Mouse (Mus musculus): ENCODE data around the gene Cdh20. TPM values are rescaled to one million over a fixed set of nuclear protein-coding genes. Genes with fewer than 3 reads are reported as not detected.

Cdh20 gene
- polyA plus RNA-seq, 1 experiment from 2014 or later = 4.1 TPM

GRCm38 (mm10) chr1:104987526-104987925, 219.2 kb downstream of the Cdh20 start:
- H3K27me3 ChIP-seq (ENCODE audit: control insufficient read depth, insufficient read depth, low read depth, low read length) = no peaks in the 10 kb centered on the region
- 91% methylated on average over 16 of the region's 16 CpGs for WGBS

DNA sequence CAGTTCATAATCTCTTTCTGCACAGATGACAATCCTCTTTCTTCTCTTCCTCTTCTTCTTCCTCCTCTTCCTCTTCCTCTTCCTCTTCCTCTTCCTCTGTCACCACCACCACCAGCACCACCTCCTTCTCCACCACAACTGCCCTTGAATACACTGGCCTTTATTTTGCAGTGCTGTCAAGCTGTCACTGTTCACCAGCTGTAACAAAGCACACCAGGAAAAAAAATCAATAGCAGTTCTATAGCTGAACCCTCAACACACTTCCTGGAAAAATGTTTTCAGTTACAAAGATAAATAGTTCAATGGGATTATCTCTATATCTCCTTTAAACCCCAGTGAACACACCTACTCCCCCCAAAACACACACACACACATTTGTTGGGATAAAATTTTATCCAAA, 224.1 kb downstream of the Cdh20 start:
- Histone ChIP-seq H3K27ac (ENCODE audit: low read length) (no peak overlapping the region), H3K4me1 (ENCODE audit: control insufficient read depth, insufficient read depth, low read length) (no peaks in the 10 kb centered on the region; the same call in 1 of the 2 replicates), H3K4me2 (ENCODE audit: low read length) (no peak overlapping the region), H3K27me3 (ENCODE audit: control insufficient read depth, insufficient read depth, low read depth, low read length) (no peaks in the 10 kb centered on the region), H3K9ac (ENCODE audit: low read depth, low read length) (no peak overlapping the region), H3K36me3 (ENCODE audit: control insufficient read depth, insufficient read depth, low read length) (no peaks in the 10 kb centered on the region), H3K4me3 (ENCODE audit: low read depth, low read length) (no peak overlapping the region), H3K9me3 (replicated peaks; ENCODE audit: control insufficient read depth, low read length, poor library complexity, severe bottlenecking) (no peaks in the 10 kb centered on the region)
- no peak for ATAC-seq

More at GRCm38 (mm10) chr1:104987526-104987925, 219.2 kb downstream of the Cdh20 start:
- no peak overlapping the region for H3K9ac ChIP-seq (ENCODE audit: low read depth, low read length)
- no peak overlapping the region for H3K4me3 ChIP-seq (ENCODE audit: low read depth, low read length)
- H3K9me3 ChIP-seq (replicated peaks; ENCODE audit: control insufficient read depth, low read length, poor library complexity, severe bottlenecking) = no peaks in the 10 kb centered on the region
- H3K4me1 ChIP-seq (ENCODE audit: control insufficient read depth, insufficient read depth, low read length) = no peaks in the 10 kb centered on the region
- no peak for ATAC-seq
- no peak overlapping the region for H3K4me2 ChIP-seq (ENCODE audit: low read length)
- H3K36me3 ChIP-seq (ENCODE audit: control insufficient read depth, insufficient read depth, low read length) = no peaks in the 10 kb centered on the region
- no peak overlapping the region for H3K27ac ChIP-seq (ENCODE audit: low read length)

DNA sequence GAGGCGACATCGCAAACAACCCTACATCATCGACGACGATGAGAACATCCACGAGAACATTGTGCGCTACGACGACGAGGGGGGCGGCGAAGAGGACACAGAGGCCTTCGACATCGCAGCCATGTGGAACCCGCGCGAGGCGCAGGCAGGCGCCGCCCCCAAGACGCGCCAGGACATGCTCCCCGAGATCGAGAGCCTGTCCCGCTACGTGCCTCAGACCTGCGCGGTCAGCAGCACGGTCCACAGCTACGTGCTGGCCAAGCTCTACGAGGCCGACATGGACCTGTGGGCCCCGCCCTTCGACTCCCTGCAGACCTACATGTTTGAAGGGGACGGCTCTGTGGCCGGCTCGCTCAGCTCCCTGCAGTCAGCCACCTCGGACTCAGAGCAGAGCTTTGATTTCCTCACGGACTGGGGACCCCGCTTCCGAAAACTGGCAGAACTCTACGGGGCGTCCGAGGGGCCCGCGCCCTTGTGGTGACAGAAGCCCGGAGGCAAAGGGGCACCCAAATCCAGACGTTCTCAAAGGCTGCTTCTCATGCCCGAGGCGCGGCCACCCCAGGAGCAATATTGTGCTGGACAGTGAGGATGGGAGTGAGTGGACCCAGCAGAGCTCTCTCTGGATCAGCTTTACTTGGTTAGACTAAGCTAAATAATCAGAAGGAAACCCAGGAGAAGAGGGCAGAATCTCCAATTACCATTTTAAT, 225.7 kb downstream of the Cdh20 start:
- Histone ChIP-seq H3K27ac (ENCODE audit: low read length) (no peak overlapping the region), H3K4me3 (ENCODE audit: low read depth, low read length) (peak overlapping the region; percentile 46), H3K27me3 (ENCODE audit: control insufficient read depth, insufficient read depth, low read depth, low read length) (no peaks in the 10 kb centered on the region), H3K36me3 (ENCODE audit: control insufficient read depth, insufficient read depth, low read length) (no peaks in the 10 kb centered on the region), H3K4me2 (ENCODE audit: low read length) (peak overlapping the region; percentile 80), H3K9me3 (replicated peaks; ENCODE audit: control insufficient read depth, low read length, poor library complexity, severe bottlenecking) (no peaks in the 10 kb centered on the region), H3K4me1 (ENCODE audit: control insufficient read depth, insufficient read depth, low read length) (no peaks in the 10 kb centered on the region; the same call in 1 of the 2 replicates), H3K9ac (ENCODE audit: low read depth, low read length) (peak overlapping the region; percentile 71)
- WGBS = 8% methylated on average over 51 of the region's 51 CpGs
- ATAC-seq = peak; percentile 90

- Histone ChIP-seq H3K9me3 (replicated peaks; ENCODE audit: control insufficient read depth, low read length, poor library complexity, severe bottlenecking) (no peaks in the 10 kb centered on the region), H3K9ac (ENCODE audit: low read depth, low read length) (no peak overlapping the region), H3K27ac (ENCODE audit: low read length) (no peak overlapping the region), H3K4me1 (ENCODE audit: control insufficient read depth, insufficient read depth, low read length) (no peaks in the 10 kb centered on the region; the same call in 1 of the 2 replicates), H3K36me3 (ENCODE audit: control insufficient read depth, insufficient read depth, low read length) (no peaks in the 10 kb centered on the region), H3K4me2 (ENCODE audit: low read length) (peak overlapping the region; percentile 80; the same call in 1 of the 2 replicates), H3K4me3 (ENCODE audit: low read depth, low read length) (peak overlapping the region; percentile 46; the same call in 1 of the 2 replicates), H3K27me3 (ENCODE audit: control insufficient read depth, insufficient read depth, low read depth, low read length) (no peaks in the 10 kb centered on the region)
- WGBS = 57% methylated on average over 3 of the region's 3 CpGs
- ATAC-seq = 0 out of 2 replicates have a peak, but pooled peaks have one; percentile 37
These were observed 226.3 kb downstream of the Cdh20 start for GRCm38 (mm10) chr1:104994612-104994986.

DNA sequence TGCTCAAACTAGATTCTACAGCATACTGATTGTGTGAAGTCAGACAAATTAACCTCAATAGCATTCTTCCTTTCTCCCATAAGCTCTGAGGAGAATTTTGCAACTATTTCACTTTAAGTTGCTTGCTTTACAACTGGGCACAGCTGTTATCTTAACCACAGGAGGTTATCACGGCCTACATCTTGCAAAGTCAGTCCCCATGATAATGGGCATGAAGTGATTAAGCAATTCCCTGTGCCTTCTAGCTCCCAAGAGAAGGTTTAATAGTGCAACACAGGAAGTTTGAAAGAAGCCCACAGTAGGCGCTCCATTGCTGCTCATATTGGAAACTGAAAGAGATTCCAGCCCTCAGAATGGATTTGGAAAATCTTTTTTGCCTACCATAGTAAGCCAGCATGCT, 229.5 kb downstream of the Cdh20 start:
- H3K4me2 ChIP-seq (ENCODE audit: low read length) = no peak overlapping the region
- no peak overlapping the region for H3K27ac ChIP-seq (ENCODE audit: low read length)
- WGBS = 65% methylated on average over 2 of the region's 2 CpGs
- H3K4me1 ChIP-seq (ENCODE audit: control insufficient read depth, insufficient read depth, low read length) = no peaks in the 10 kb centered on the region; the same call in 1 of the 2 replicates
- no peak for ATAC-seq
- H3K36me3 ChIP-seq (ENCODE audit: control insufficient read depth, insufficient read depth, low read length) = no peaks in the 10 kb centered on the region
- no peak overlapping the region for H3K9ac ChIP-seq (ENCODE audit: low read depth, low read length)
- H3K27me3 ChIP-seq (ENCODE audit: control insufficient read depth, insufficient read depth, low read depth, low read length) = no peaks in the 10 kb centered on the region
- no peak overlapping the region for H3K4me3 ChIP-seq (ENCODE audit: low read depth, low read length)
- no peaks in the 10 kb centered on the region for H3K9me3 ChIP-seq (replicated peaks; ENCODE audit: control insufficient read depth, low read length, poor library complexity, severe bottlenecking)

- Histone ChIP-seq H3K4me1 (ENCODE audit: control insufficient read depth, insufficient read depth, low read length) (no peaks in the 10 kb centered on the region), H3K27me3 (ENCODE audit: control insufficient read depth, insufficient read depth, low read depth, low read length) (no peaks in the 10 kb centered on the region), H3K36me3 (ENCODE audit: control insufficient read depth, insufficient read depth, low read length) (no peaks in the 10 kb centered on the region), H3K4me3 (ENCODE audit: low read depth, low read length) (no peak overlapping the region), H3K4me2 (ENCODE audit: low read length) (no peak overlapping the region), H3K9me3 (replicated peaks; ENCODE audit: control insufficient read depth, low read length, poor library complexity, severe bottlenecking) (no peaks in the 10 kb centered on the region), H3K9ac (ENCODE audit: low read depth, low read length) (no peak overlapping the region), H3K27ac (ENCODE audit: low read length) (no peak overlapping the region)
- no peak for ATAC-seq
- WGBS = 39% methylated on average over 1 of the region's 1 CpGs
These were observed 233.8 kb downstream of the Cdh20 start for GRCm38 (mm10) chr1:105002179-105002578.

- H3K4me2 ChIP-seq (ENCODE audit: low read length) = no peak overlapping the region
- no peaks in the 10 kb centered on the region for H3K4me1 ChIP-seq (ENCODE audit: control insufficient read depth, insufficient read depth, low read length)
- no peaks in the 10 kb centered on the region for H3K36me3 ChIP-seq (ENCODE audit: control insufficient read depth, insufficient read depth, low read length)
- H3K4me3 ChIP-seq (ENCODE audit: low read depth, low read length) = no peak overlapping the region
- H3K9me3 ChIP-seq (replicated peaks; ENCODE audit: control insufficient read depth, low read length, poor library complexity, severe bottlenecking) = no peaks in the 10 kb centered on the region
- H3K27me3 ChIP-seq (ENCODE audit: control insufficient read depth, insufficient read depth, low read depth, low read length) = no peaks in the 10 kb centered on the region
- ATAC-seq = no peak
- WGBS = 89% methylated on average over 1 of the region's 1 CpGs
- H3K27ac ChIP-seq (ENCODE audit: low read length) = no peak overlapping the region
- no peak overlapping the region for H3K9ac ChIP-seq (ENCODE audit: low read depth, low read length)
These were observed 235.5 kb downstream of the Cdh20 start for GRCm38 (mm10) chr1:105003786-105004185.

DNA sequence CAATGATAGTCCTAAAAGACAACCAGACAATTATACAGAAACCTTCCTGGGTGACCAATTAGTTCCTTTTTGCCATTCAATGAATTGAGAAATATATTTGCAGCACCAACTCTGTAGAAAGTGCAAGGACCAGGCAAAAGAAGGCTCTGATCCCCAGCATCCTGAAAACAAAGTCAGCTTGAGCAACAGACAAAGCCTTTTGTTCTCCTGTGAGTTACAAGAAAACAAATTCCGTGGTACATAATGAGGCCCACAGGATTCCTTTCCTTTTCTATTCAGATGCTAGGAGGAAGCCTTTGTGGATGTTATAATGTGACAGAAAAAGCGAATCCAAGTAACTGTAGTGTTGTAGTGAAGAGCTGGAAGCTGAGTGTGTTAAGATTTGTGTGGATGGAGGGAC, 244.3 kb downstream of the Cdh20 start:
- no peak for ATAC-seq
- no peaks in the 10 kb centered on the region for H3K36me3 ChIP-seq (ENCODE audit: control insufficient read depth, insufficient read depth, low read length)
- WGBS = 3% methylated on average over 2 of the region's 2 CpGs
- no peak overlapping the region for H3K4me2 ChIP-seq (ENCODE audit: low read length)
- no peak overlapping the region for H3K9ac ChIP-seq (ENCODE audit: low read depth, low read length)
- H3K9me3 ChIP-seq (replicated peaks; ENCODE audit: control insufficient read depth, low read length, poor library complexity, severe bottlenecking) = no peaks in the 10 kb centered on the region
- H3K27ac ChIP-seq (ENCODE audit: low read length) = no peak overlapping the region
- H3K4me3 ChIP-seq (ENCODE audit: low read depth, low read length) = no peak overlapping the region
- no peaks in the 10 kb centered on the region for H3K4me1 ChIP-seq (ENCODE audit: control insufficient read depth, insufficient read depth, low read length)
- H3K27me3 ChIP-seq (ENCODE audit: control insufficient read depth, insufficient read depth, low read depth, low read length) = no peaks in the 10 kb centered on the region

DNA sequence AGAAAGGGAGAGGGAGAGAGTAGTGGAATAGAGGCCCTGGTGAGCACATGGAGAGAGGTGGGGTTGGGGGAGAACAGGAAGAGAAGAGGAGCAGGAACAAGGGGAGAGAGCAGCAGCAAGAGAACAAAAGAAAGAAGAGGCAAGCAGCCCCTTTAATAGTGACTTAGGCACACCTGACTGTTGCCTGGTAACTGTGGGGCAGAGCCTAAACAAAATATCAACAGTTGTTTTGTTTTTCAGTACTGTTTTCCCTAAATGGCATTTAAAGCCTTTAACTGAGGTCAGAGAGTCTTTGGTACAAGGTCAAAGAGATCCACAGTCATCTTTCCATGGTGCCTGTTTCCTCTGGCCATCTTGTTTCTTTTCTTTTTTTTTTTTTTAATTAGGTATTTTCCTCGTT, 245.0 kb downstream of the Cdh20 start:
- Histone ChIP-seq H3K4me2 (ENCODE audit: low read length) (no peak overlapping the region), H3K4me3 (ENCODE audit: low read depth, low read length) (no peak overlapping the region), H3K9ac (ENCODE audit: low read depth, low read length) (no peak overlapping the region), H3K27ac (ENCODE audit: low read length) (no peak overlapping the region), H3K4me1 (ENCODE audit: control insufficient read depth, insufficient read depth, low read length) (no peaks in the 10 kb centered on the region), H3K36me3 (ENCODE audit: control insufficient read depth, insufficient read depth, low read length) (no peaks in the 10 kb centered on the region), H3K27me3 (ENCODE audit: control insufficient read depth, insufficient read depth, low read depth, low read length) (no peaks in the 10 kb centered on the region), H3K9me3 (replicated peaks; ENCODE audit: control insufficient read depth, low read length, poor library complexity, severe bottlenecking) (no peaks in the 10 kb centered on the region)
- WGBS = 50% methylated on average over 1 of the region's 1 CpGs
- no peak for ATAC-seq
